Mouse (Mus musculus): Measurements from ENCODE around the gene Lrrtm4. TPM values are rescaled to one million over a fixed set of nuclear protein-coding genes. Genes with fewer than 3 reads are reported as not detected.

Lrrtm4 gene
- polyA plus RNA-seq, 1 experiment from 2014 or later: 0.68 TPM

GRCm38 (mm10) chr6:80162585-80162984 is 143.9 kb downstream of the Lrrtm4 start:
- ATAC-seq (ENCODE audit: low read depth): no peak
- Histone ChIP-seq H3K4me1 (replicated peaks; ENCODE audit: control insufficient read depth, insufficient read depth, low read length) (no peaks in the 10 kb centered on the region), H3K9ac (ENCODE audit: low read length) (no peak overlapping the region), H3K4me2 (ENCODE audit: low read depth, low read length) (no peak overlapping the region), H3K36me3 (ENCODE audit: control insufficient read depth, insufficient read depth, low read length) (no peaks in the 10 kb centered on the region), H3K27me3 (ENCODE audit: control insufficient read depth, insufficient read depth, low read depth, low read length) (no peaks in the 10 kb centered on the region), H3K9me3 (ENCODE audit: control insufficient read depth, low read length) (no peaks in the 10 kb centered on the region), H3K4me3 (ENCODE audit: low read length) (no peak overlapping the region), H3K27ac (ENCODE audit: low read length) (no peak overlapping the region)
- 77% methylated on average over 4 of the region's 4 CpGs for WGBS

- WGBS: 80% methylated on average over 1 of the region's 1 CpGs
- Histone ChIP-seq H3K9ac (ENCODE audit: low read length) (no peak overlapping the region), H3K36me3 (ENCODE audit: control insufficient read depth, insufficient read depth, low read length) (no peaks in the 10 kb centered on the region), H3K27ac (ENCODE audit: low read length) (no peak overlapping the region), H3K4me2 (ENCODE audit: low read depth, low read length) (no peak overlapping the region), H3K4me3 (ENCODE audit: low read length) (no peak overlapping the region), H3K4me1 (replicated peaks; ENCODE audit: control insufficient read depth, insufficient read depth, low read length) (no peaks in the 10 kb centered on the region), H3K9me3 (ENCODE audit: control insufficient read depth, low read length) (no peaks in the 10 kb centered on the region), H3K27me3 (ENCODE audit: control insufficient read depth, insufficient read depth, low read depth, low read length) (no peaks in the 10 kb centered on the region)
- ATAC-seq (ENCODE audit: low read depth): no peak
These were observed 163.2 kb downstream of the Lrrtm4 start for GRCm38 (mm10) chr6:80181916-80182315.

GRCm38 (mm10) chr6:80182353-80182752 is 163.7 kb downstream of the Lrrtm4 start:
- no peak for ATAC-seq (ENCODE audit: low read depth)
- H3K36me3 ChIP-seq (ENCODE audit: control insufficient read depth, insufficient read depth, low read length): no peaks in the 10 kb centered on the region
- 80% methylated on average over 2 of the region's 2 CpGs for WGBS
- H3K9me3 ChIP-seq (ENCODE audit: control insufficient read depth, low read length): no peaks in the 10 kb centered on the region
- no peak overlapping the region for H3K9ac ChIP-seq (ENCODE audit: low read length)
- H3K27me3 ChIP-seq (ENCODE audit: control insufficient read depth, insufficient read depth, low read depth, low read length): no peaks in the 10 kb centered on the region
- no peak overlapping the region for H3K27ac ChIP-seq (ENCODE audit: low read length)
- H3K4me1 ChIP-seq (replicated peaks; ENCODE audit: control insufficient read depth, insufficient read depth, low read length): no peaks in the 10 kb centered on the region
- no peak overlapping the region for H3K4me2 ChIP-seq (ENCODE audit: low read depth, low read length)
- H3K4me3 ChIP-seq (ENCODE audit: low read length): no peak overlapping the region

DNA sequence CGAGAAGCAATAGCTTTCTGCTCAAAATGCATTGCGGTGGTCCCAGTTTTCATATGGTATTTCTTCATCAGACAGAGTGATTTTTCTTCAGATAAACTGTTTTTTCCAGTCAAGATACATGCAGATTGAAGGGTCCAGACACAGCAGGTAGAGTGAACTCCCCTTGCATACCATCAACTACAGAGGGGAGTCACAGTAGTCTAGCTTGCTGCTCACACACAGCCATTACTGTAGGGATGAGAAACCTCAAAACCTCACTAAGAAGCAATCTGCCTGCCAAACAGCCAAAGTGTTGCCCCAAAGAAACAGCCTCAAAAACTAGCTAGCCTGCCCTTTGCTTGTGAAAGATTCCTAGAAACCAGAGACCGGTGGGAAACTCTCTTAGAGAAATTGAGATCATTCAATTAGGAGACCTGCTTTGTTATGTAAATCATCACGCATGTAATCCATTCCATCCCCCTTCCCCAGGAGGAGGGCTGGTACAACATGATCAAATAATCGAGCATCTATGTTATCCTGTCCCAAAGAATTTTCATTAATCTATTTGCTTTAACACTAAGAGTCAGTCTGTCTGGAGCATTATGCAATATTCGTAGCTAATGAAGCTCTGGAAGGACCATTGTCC is 166.9 kb downstream of the Lrrtm4 start:
- Histone ChIP-seq H3K4me2 (ENCODE audit: low read depth, low read length) (no peak overlapping the region), H3K9me3 (ENCODE audit: control insufficient read depth, low read length) (no peaks in the 10 kb centered on the region), H3K9ac (ENCODE audit: low read length) (no peak overlapping the region), H3K4me1 (replicated peaks; ENCODE audit: control insufficient read depth, insufficient read depth, low read length) (no peaks in the 10 kb centered on the region), H3K36me3 (ENCODE audit: control insufficient read depth, insufficient read depth, low read length) (no peaks in the 10 kb centered on the region), H3K27me3 (ENCODE audit: control insufficient read depth, insufficient read depth, low read depth, low read length) (no peaks in the 10 kb centered on the region), H3K4me3 (ENCODE audit: low read length) (no peak overlapping the region), H3K27ac (ENCODE audit: low read length) (no peak overlapping the region)
- WGBS: 72% methylated on average over 6 of the region's 6 CpGs
- no peak for ATAC-seq (ENCODE audit: low read depth)

DNA sequence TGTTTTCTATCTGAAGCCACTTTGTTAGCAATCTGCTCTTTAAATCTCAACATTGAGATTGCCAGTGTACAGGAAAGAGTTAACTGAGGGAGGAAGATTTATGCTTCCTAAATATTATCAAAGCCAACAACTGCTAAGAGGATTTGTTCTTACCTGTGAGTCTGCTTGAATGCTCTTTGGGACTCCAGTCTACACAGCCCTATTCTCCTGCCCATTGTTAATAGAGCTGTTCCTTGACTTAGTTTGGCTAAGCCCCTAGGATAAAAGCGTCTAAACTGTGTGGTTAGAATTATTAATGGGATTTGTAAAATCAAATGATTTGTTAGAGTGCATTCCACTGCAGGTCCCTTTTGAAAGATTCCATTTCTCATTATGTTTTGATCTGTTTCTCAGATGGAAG is 168.1 kb downstream of the Lrrtm4 start:
- H3K4me3 ChIP-seq (ENCODE audit: low read length): no peak overlapping the region
- H3K27me3 ChIP-seq (ENCODE audit: control insufficient read depth, insufficient read depth, low read depth, low read length): no peaks in the 10 kb centered on the region
- no peak for ATAC-seq (ENCODE audit: low read depth)
- H3K4me2 ChIP-seq (ENCODE audit: low read depth, low read length): no peak overlapping the region
- H3K27ac ChIP-seq (ENCODE audit: low read length): no peak overlapping the region
- 36% methylated on average over 1 of the region's 1 CpGs for WGBS
- H3K9ac ChIP-seq (ENCODE audit: low read length): no peak overlapping the region
- H3K36me3 ChIP-seq (ENCODE audit: control insufficient read depth, insufficient read depth, low read length): no peaks in the 10 kb centered on the region
- H3K4me1 ChIP-seq (replicated peaks; ENCODE audit: control insufficient read depth, insufficient read depth, low read length): no peaks in the 10 kb centered on the region
- H3K9me3 ChIP-seq (ENCODE audit: control insufficient read depth, low read length): no peaks in the 10 kb centered on the region

DNA sequence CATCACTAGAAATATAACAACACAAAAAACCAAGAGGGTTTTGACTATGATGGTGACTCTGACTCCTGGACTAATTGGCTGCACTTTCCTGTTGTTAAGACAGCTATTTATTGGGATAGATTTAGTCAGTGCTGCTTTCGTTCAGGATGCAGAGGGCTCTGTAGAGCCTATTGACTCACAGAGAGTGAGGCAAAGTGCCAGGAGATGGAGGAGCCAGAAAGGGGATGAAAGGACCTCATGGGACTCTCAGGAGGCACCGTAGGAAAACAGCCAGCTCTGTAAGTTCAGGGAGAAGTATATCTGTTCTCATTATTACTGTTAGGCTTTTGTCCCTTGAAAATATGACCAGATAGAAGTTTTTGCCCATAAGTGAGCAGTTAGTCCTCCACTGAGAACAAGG is 190.8 kb downstream of the Lrrtm4 start:
- Histone ChIP-seq H3K4me3 (ENCODE audit: low read length) (no peak overlapping the region), H3K9ac (ENCODE audit: low read length) (no peak overlapping the region), H3K9me3 (ENCODE audit: control insufficient read depth, low read length) (no peaks in the 10 kb centered on the region), H3K36me3 (ENCODE audit: control insufficient read depth, insufficient read depth, low read length) (no peaks in the 10 kb centered on the region), H3K4me1 (replicated peaks; ENCODE audit: control insufficient read depth, insufficient read depth, low read length) (no peaks in the 10 kb centered on the region), H3K27ac (ENCODE audit: low read length) (no peak overlapping the region), H3K27me3 (ENCODE audit: control insufficient read depth, insufficient read depth, low read depth, low read length) (no peaks in the 10 kb centered on the region), H3K4me2 (ENCODE audit: low read depth, low read length) (no peak overlapping the region)
- ATAC-seq (ENCODE audit: low read depth): no peak
- whole genome bisulfite sequencing: 49% methylated on average over 2 of the region's 2 CpGs

DNA sequence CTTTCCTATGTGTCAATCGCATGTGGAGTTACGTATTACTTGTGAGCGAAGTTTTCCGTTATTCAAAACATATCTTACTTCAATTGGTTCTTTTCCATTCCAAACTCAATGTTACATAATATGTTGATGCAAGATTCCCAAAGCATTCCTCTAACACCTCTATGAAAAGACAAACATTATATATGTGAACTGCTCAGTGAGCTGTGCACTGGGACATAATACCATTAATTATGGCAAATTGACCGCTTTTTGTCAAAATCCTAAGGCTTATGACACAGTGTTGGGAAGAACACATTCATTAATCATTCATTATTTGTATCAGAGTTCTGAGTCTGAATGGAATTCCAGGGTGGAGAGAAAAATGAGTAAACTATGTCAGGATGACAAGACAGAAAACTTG is 191.6 kb downstream of the Lrrtm4 start:
- no peaks in the 10 kb centered on the region for H3K27me3 ChIP-seq (ENCODE audit: control insufficient read depth, insufficient read depth, low read depth, low read length)
- ATAC-seq (ENCODE audit: low read depth): no peak
- WGBS: 78% methylated on average over 5 of the region's 5 CpGs
- no peaks in the 10 kb centered on the region for H3K36me3 ChIP-seq (ENCODE audit: control insufficient read depth, insufficient read depth, low read length)
- no peaks in the 10 kb centered on the region for H3K4me1 ChIP-seq (replicated peaks; ENCODE audit: control insufficient read depth, insufficient read depth, low read length)
- no peak overlapping the region for H3K27ac ChIP-seq (ENCODE audit: low read length)
- no peak overlapping the region for H3K4me2 ChIP-seq (ENCODE audit: low read depth, low read length)
- no peak overlapping the region for H3K4me3 ChIP-seq (ENCODE audit: low read length)
- no peak overlapping the region for H3K9ac ChIP-seq (ENCODE audit: low read length)
- H3K9me3 ChIP-seq (ENCODE audit: control insufficient read depth, low read length): no peaks in the 10 kb centered on the region

DNA sequence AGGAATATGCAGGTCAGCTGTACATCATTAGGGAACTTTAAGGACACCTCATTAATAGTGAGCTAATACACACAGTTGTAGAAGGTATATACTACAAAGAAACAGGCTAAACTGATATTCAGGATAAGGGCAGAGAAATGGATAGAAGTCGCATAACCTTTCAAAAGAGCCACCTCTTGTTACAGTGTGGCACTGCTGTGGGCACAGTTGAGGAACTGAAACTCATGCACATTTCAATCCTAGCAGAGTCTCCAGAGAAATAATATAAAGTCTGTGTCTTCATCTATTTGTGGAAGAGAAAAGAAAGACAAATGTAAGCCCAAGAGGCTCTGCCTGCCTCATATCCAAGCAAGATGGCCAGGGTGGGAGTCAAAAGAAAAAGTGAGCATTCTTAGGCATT is 242.9 kb downstream of the Lrrtm4 start:
- no peak overlapping the region for H3K27ac ChIP-seq (ENCODE audit: low read length)
- no peaks in the 10 kb centered on the region for H3K27me3 ChIP-seq (ENCODE audit: control insufficient read depth, insufficient read depth, low read depth, low read length)
- no peaks in the 10 kb centered on the region for H3K9me3 ChIP-seq (ENCODE audit: control insufficient read depth, low read length)
- H3K4me2 ChIP-seq (ENCODE audit: low read depth, low read length): no peak overlapping the region
- ATAC-seq (ENCODE audit: low read depth): no peak
- H3K36me3 ChIP-seq (ENCODE audit: control insufficient read depth, insufficient read depth, low read length): no peaks in the 10 kb centered on the region
- no peaks in the 10 kb centered on the region for H3K4me1 ChIP-seq (replicated peaks; ENCODE audit: control insufficient read depth, insufficient read depth, low read length)
- H3K9ac ChIP-seq (ENCODE audit: low read length): no peak overlapping the region
- no peak overlapping the region for H3K4me3 ChIP-seq (ENCODE audit: low read length)
- WGBS: 100% methylated on average over 1 of the region's 1 CpGs

GRCm38 (mm10) chr6:80263972-80264371 is 245.3 kb downstream of the Lrrtm4 start:
- no peak overlapping the region for H3K9ac ChIP-seq (ENCODE audit: low read length)
- no peak overlapping the region for H3K4me3 ChIP-seq (ENCODE audit: low read length)
- H3K9me3 ChIP-seq (ENCODE audit: control insufficient read depth, low read length): no peaks in the 10 kb centered on the region
- no peaks in the 10 kb centered on the region for H3K4me1 ChIP-seq (replicated peaks; ENCODE audit: control insufficient read depth, insufficient read depth, low read length)
- H3K36me3 ChIP-seq (ENCODE audit: control insufficient read depth, insufficient read depth, low read length): no peaks in the 10 kb centered on the region
- H3K27ac ChIP-seq (ENCODE audit: low read length): no peak overlapping the region
- peak; percentile 66; the same call in 1 of the 2 replicates for ATAC-seq (ENCODE audit: low read depth)
- no peaks in the 10 kb centered on the region for H3K27me3 ChIP-seq (ENCODE audit: control insufficient read depth, insufficient read depth, low read depth, low read length)
- 36% methylated on average over 4 of the region's 4 CpGs for WGBS
- no peak overlapping the region for H3K4me2 ChIP-seq (ENCODE audit: low read depth, low read length)

DNA sequence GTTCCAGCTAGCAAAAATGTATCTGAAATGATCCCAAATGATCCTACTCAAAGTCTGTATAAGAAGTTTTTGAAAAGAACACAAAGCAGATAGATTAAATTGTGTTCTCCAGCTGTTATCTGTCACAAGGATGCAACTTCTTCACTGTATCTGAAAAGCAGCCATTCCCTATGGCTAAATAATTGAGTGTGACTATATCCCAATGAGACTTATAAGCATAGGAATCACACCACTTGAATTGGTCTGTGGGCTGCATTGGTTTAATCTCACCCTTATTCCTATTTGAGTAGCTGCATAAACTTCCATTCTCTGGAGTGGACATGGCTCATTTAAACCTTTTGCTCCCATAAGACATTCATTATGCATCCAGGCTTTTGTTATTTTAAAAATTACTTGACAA is 245.9 kb downstream of the Lrrtm4 start:
- no peak overlapping the region for H3K4me3 ChIP-seq (ENCODE audit: low read length)
- no peaks in the 10 kb centered on the region for H3K27me3 ChIP-seq (ENCODE audit: control insufficient read depth, insufficient read depth, low read depth, low read length)
- no peaks in the 10 kb centered on the region for H3K4me1 ChIP-seq (replicated peaks; ENCODE audit: control insufficient read depth, insufficient read depth, low read length)

More for the DNA sequence above, 245.9 kb downstream of the Lrrtm4 start:
- Histone ChIP-seq H3K27ac (ENCODE audit: low read length) (no peak overlapping the region), H3K36me3 (ENCODE audit: control insufficient read depth, insufficient read depth, low read length) (no peaks in the 10 kb centered on the region), H3K4me2 (ENCODE audit: low read depth, low read length) (no peak overlapping the region), H3K9me3 (ENCODE audit: control insufficient read depth, low read length) (no peaks in the 10 kb centered on the region), H3K9ac (ENCODE audit: low read length) (no peak overlapping the region)
- ATAC-seq (ENCODE audit: low read depth): peak; percentile 60; the same call in 1 of the 2 replicates
